Mouse (Mus musculus): ENCODE data around the gene Nacc1. TPM values are rescaled to one million over a fixed set of nuclear protein-coding genes. Genes with fewer than 3 reads are reported as not detected.
"Not testable (repeated sequence)": the region's sequence is repeated elsewhere in the genome, so short reads cannot be mapped to it uniquely, and the experiment has no call there.

Nacc1 gene
- total RNA-seq, 2 experiments from 2014 or later: 84.0 to 85.6 TPM

GRCm38 (mm10) chr8:84700526-84700925, 12.9 kb upstream of the Nacc1 start:
- no peak for DNase-seq (ENCODE audit: low spot score in 2 of 2)

DNA sequence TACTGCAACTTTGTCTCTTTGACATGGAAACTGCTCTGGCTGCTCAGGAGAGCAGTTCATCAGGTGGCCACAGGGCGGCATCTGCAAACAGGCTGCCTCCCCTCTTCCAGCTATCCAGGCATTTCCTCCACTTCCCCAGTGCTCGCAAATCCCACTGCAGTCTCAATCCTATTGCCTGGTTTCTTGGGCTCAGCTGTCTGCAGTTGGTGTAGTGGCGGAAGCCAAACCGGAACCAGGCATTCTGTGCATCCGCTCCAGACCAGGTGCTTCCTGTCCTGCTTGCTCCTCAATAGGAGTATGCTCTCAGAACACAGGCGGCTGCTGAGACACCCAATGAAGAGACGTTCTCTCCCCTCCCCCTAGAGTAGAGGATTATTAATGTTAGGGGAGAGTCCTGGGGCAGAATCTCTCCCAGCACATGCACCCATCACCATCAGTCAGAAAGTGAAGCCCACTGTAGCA, 12.2 kb upstream of the Nacc1 start:
- DNase-seq (ENCODE audit: low spot score in 2 of 2): peak; percentile 67 to 77

- peak in 1 of 2 experiments; percentile 54 for DNase-seq (ENCODE audit: low spot score in 2 of 2)
Observed at GRCm38 (mm10) chr8:84698929-84699401, 11.3 kb upstream of the Nacc1 start.

DNA sequence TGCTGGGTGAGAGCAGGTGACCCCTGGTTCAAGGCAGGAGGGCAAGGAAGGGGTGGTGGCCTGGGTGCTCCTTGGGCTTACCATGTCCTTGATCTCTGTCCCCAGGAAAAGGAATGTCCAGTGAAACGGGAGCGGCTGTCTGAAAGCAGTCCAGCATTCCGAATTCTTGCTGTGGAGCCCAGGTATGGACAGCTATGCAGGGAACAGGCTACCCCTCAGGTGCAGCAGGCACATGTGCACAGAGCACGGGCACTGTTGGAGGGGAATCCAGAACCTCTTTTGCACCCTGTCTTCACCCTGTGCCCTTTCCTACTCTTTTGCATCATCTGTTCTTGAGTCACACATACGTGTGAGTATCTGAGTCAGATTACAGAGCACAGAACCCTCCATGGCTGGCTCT, 10.6 kb upstream of the Nacc1 start:
- no peak for DNase-seq (ENCODE audit: low spot score in 2 of 2)

DNA sequence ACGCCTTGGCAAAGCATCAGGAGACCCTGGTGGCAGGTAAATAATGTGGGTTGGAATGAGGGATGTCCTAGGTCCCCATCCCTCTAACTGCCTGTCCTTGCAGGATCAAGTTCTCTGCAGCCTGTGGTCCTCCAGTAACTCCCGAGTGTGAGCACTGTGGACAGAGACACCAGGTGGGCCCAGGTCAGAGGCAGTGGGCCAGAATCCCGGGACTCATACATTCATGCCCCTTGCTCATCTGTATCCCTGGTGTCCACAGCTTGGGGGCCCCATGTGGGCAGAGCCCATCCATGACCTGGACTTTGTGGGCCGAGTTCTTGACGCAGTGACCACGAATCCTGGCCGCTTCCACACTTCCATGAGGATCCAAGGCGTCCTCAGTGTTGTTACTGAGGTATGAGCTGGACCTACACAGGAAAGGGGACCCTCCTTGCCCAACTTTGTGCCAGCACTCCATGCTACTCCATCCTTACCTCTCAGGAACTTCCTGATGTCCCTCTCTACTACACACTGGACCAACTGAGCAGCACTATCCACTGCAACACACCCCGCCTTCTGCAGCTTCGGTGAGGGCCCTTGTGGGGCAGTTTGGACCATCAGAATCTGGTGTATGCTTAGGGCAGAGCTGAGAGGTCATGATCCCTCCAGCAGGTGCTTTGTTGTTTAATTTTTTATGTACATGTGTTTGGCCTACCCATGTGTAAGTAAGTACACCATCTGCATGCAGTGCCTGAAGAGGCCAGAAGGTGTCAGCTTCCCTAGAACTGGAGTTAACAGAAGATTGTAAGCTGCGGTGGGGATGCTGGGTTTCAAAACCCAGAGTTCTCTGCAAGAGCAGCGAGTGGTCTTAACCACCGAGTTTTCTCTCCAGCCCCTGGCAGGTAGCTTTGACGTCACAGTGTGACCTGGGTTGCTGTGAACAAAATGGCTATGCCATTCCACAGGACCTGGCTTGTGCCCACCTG, 9.8 kb upstream of the Nacc1 start:
- peak in 1 of 2 experiments; percentile 52 for DNase-seq (ENCODE audit: low spot score in 2 of 2)

DNA sequence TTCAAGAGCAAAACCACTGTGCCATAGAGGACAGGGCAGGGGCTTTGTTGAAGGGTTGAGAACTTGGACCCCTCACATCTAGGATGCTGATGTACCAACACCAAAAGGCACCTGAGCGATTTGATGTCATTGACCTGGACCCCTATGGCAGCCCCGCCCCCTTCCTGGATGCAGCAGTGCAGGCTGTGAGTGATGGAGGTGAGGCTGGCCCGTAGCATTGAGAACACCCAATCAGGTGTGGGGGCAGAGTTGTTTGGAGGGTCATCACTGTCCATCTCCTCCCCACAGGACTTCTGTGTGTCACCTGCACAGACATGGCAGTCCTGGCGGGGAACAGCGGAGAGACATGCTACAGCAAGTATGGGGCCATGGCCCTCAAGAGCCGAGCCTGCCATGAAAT, 7.5 kb upstream of the Nacc1 start:
- no peak for DNase-seq (ENCODE audit: low spot score in 2 of 2)

DNA sequence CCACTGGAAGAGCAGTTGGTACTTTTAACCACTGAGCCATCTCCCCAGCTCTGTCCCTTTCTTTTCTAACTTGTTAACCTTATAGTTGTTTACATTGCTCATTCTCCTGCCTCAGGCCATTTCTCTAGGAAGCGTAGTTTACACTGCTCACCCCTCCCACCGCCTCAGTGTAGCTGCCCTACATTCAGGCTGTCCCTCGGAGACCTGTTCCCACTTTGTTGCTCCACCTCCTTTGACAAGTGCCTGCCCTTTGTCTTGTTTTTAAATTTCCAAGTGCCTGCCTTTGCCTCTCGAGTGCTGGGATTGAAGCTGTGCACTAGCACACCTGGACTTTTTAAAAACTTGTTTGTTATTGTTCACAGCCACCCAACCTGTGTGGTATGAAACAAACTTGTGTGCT, 5.7 kb upstream of the Nacc1 start:
- DNase-seq (ENCODE audit: low spot score in 2 of 2): no peak

GRCm38 (mm10) chr8:84689091-84689915, 1.6 kb upstream of the Nacc1 start:
- DNase-seq (ENCODE audit: low spot score in 2 of 2): peak; percentile 89 to 96

GRCm38 (mm10) chr8:84687003-84687704, 508 bp downstream of the Nacc1 start:
- no peak for DNase-seq (ENCODE audit: low spot score in 2 of 2)

GRCm38 (mm10) chr8:84686191-84687002, 1.3 kb downstream of the Nacc1 start, which contains the start of gene Trmt1:
Gene Trmt1, plus strand, starts transcription at chr8:84686307.
- DNase-seq (ENCODE audit: low spot score in 2 of 2): peak in 1 of 2 experiments; percentile 43

GRCm38 (mm10) chr8:84684537-84684936, 3.1 kb downstream of the Nacc1 start:
- DNase-seq (ENCODE audit: low spot score in 2 of 2): peak in 1 of 2 experiments; percentile 35

GRCm38 (mm10) chr8:84682257-84682656, 5.4 kb downstream of the Nacc1 start:
- DNase-seq (ENCODE audit: low spot score in 2 of 2): no peak

DNA sequence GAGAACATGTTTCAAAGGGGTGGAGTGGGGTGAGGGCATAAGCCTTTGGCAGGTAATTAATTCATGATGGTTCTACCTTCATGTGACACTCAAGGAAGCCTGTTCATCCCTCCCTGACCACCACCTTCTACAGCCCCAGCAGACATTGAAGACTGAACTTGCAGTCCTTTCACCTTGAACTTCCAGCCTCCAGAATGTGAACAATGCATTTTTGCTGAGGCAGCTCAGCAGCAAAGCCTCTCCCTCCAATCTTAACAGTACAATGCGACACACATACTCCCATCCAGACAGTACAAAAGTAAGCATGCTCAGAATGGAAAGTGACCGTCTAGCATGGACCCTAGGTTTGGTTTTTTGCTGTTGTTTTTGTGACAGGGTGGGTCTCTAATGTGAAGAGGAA, 6.2 kb downstream of the Nacc1 start:
- no peak for DNase-seq (ENCODE audit: low spot score in 2 of 2)

GRCm38 (mm10) chr8:84677305-84677704, 10.4 kb downstream of the Nacc1 start:
- DNase-seq (ENCODE audit: low spot score in 2 of 2): no peak

DNA sequence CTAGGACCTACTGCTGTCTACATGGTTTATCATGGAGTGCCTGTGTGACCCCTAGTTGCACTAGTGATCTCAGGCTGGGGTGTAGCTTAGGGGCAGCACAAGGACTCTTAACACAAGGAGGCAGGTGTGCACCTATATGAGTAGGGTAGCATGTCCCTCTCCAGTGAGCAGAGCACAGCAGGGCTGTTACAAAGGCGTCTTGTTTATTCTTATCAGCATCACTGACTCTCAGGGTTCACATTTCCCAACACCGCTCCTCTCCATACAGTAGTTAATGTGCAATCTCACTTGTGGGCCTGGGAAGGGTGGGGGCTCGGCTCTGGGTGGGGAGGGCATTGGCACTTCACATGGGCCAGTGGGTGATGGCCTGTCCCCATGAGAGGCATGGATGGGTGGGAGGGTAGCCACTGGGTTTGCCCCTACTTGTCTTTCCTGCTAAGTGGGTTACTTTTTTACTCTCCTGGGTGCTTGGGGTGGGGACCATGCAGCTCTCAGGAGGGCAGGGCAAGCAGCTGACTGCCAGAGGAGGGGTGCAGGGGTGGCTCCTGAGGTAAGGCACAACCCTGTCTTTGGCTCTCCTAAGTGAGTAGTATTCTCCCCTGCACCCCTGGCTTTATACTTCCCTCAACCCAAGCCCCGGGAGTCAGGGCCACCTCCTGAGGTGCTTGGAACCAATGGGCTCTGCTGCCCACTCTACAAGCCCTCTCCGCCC, 17.2 kb downstream of the Nacc1 start:
- not testable (repeated sequence) for DNase-seq (ENCODE audit: low spot score in 2 of 2)

DNA sequence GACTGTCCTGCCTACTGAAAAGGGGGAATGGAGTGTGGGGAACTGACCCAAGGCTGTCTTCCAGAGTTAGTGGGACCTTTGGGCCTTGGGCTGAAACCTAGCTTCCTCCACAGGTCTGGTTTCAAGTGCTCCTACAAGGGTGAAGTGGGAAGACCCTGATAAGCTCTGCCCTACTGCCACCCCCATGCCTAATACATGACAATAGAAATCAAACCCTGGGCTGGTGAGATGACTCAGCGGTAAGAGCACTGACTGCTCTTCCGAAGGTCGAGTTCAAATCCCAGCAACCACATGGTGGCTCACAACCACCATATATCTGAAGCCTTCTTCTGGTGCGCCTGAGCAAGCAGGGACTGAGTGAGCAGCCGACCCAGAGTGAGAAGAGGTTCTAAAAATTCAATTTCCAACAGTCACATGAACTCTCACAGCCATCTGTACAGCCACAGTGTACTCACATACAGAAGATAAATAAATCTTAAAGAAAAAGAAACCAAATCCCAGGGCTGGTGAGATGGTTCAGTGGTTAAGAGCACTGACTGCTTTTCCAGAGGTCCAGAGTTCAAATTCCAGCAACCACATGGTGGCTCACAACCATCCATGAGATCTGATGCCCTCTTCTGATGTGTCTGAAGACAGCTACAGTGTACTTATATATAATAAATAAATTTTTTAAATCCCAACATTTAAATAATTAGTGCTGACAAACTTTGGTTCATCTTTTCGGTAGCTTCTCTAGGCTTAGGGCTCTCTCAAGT, 18.8 kb downstream of the Nacc1 start:
- no peak for DNase-seq (ENCODE audit: low spot score in 2 of 2)

DNA sequence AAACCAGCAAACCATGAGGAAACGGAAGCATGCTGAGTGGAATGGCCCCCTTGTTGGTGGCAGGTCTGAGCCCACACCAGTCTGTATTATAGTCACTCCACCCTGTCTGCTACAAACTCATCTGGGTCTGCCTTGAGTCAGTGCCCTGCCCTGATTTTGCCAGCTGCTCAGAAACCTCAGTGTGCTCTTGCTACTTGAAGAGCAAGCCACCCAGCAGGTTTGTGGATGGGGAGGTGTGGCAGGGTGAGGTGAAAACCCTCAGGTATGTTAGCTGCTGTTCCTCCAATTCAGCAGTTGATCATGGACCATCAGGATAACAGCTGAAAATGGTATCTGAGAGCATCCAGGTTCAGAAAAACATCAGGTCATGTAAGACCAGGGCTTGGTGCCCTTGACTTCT, 19.6 kb downstream of the Nacc1 start:
- DNase-seq (ENCODE audit: low spot score in 2 of 2): no peak

- DNase-seq (ENCODE audit: low spot score in 2 of 2): no peak
Observed at GRCm38 (mm10) chr8:84665385-84665893, 22.2 kb downstream of the Nacc1 start.
